Mouse (Mus musculus): Measurements from ENCODE around the gene Tnfrsf19.

Gene Tnfrsf19

GRCm38 (mm10) chr14:60964016-60964810 lies 82.1 kb downstream of the Tnfrsf19 start:
- no peak for DNase-seq (ENCODE audit: low read depth)

- DNase-seq (ENCODE audit: low read depth) = no peak
Observed at GRCm38 (mm10) chr14:60957611-60958157, 88.6 kb downstream of the Tnfrsf19 start.

- no peak for DNase-seq (ENCODE audit: low read depth)
Observed at GRCm38 (mm10) chr14:60937481-60938039, 108.7 kb downstream of the Tnfrsf19 start.

GRCm38 (mm10) chr14:60935705-60936104 lies 110.6 kb downstream of the Tnfrsf19 start:
- no peak for DNase-seq (ENCODE audit: low read depth)

- no peak for DNase-seq (ENCODE audit: low read depth)
Observed at GRCm38 (mm10) chr14:60926011-60926410, 120.3 kb downstream of the Tnfrsf19 start.

- no peak for DNase-seq (ENCODE audit: low read depth)
Observed at GRCm38 (mm10) chr14:60916661-60917060, 129.6 kb downstream of the Tnfrsf19 start.

All from c-Kit-positive CD71-negative TER-119-negative erythroid progenitor cells, embryonic 14.5 days (primary cell).